Mouse (Mus musculus) liver, embryonic 11.5 days (tissue): ENCODE measurements around the gene Zfp945. TPM values are rescaled to one million over a fixed set of nuclear protein-coding genes. Genes with fewer than 3 reads are reported as not detected.

Source experiments
- ATAC-seq: fragments of 200-750 bp; cut with Nextera tagmentation; replicated peaks from 2 replicates; pipeline ENCODE4 v1.8.0; 2017; ENCODE audit warnings: moderate number of reproducible peaks, mild to moderate bottlenecking, moderate TSS enrichment, moderate library complexity; ENCODE audit not compliant: low FRiP score
- DNase-seq: peaks from one replicate; pipeline ENCODE4 v3.0.0-alpha.2; 2017; ENCODE audit warnings: low spot score
- H3K27ac ChIP-seq: fragments of 300-500 bp; sonication (generic); 2 replicates; pipeline ENCODE4 v1.5.1; 2014; ENCODE audit warnings: mild to moderate bottlenecking, low read depth, low read length, control low read depth
- H3K27me3 ChIP-seq: fragments of 300-500 bp; sonication (generic); replicated peaks from 2 replicates; pipeline ENCODE4 v1.6.1; 2014; ENCODE audit warnings: low read length, mixed read lengths; ENCODE audit not compliant: control insufficient read depth, insufficient read depth
- H3K36me3 ChIP-seq: fragments of 300-500 bp; sonication (generic); 2 replicates; pipeline ENCODE4 v1.6.1; 2014; ENCODE audit warnings: mild to moderate bottlenecking, low read length, moderate library complexity, mixed read lengths; ENCODE audit not compliant: control insufficient read depth, insufficient read depth
- H3K4me1 ChIP-seq: fragments of 300-500 bp; sonication (generic); replicated peaks from 2 replicates; pipeline ENCODE4 v1.6.1; 2014; ENCODE audit warnings: low read length, mixed read lengths; ENCODE audit not compliant: control insufficient read depth, insufficient read depth
- H3K4me2 ChIP-seq: fragments of 300-500 bp; sonication (generic); 2 replicates; pipeline ENCODE4 v1.6.1; 2014; ENCODE audit warnings: mild to moderate bottlenecking, control low read depth, moderate library complexity
- H3K4me3 ChIP-seq: fragments of 300-500 bp; sonication (generic); 2 replicates; pipeline ENCODE4 v1.5.1; 2014; ENCODE audit warnings: low read depth, low read length, control low read depth
- H3K9ac ChIP-seq: fragments of 300-500 bp; sonication (generic); 2 replicates; pipeline ENCODE4 v1.6.1; 2014; ENCODE audit warnings: low read depth, low read length, control low read depth
- H3K9me3 ChIP-seq: fragments of 300-500 bp; sonication (generic); 2 replicates; pipeline ENCODE4 v1.6.1; 2016; ENCODE audit warnings: low read length, inconsistent platforms, mixed read lengths; ENCODE audit not compliant: control insufficient read depth
- WGBS: fragments of 180-500 bp; shearing (Covaris S2); extraction: QIAGEN DNeasy Blood & Tissue Kit; methylation state at CpG from one replicate; pipeline ENCODE4 v1.1.7; 2014; 5-methylcytosine and 5-hydroxymethylcytosine counted together
- polyA plus RNA-seq: library from polyadenylated mRNA; unstranded; fragments of >200 nt; fragmentation: Nextera tagmentation; extraction: Ambion mirVana; gene quantifications from 2 replicates; pipeline ENCODE4 v1.2.1, GENCODE M21; 2014

Gene Zfp945
- polyA plus RNA-seq, 1 experiment from 2014 or later: 7.8 TPM

- Histone ChIP-seq H3K4me2 (peak overlapping the region; percentile 66), H3K27me3 (no peaks in the 10 kb centered on the region), H3K9ac (no peak overlapping the region), H3K4me3 (peak overlapping the region; percentile 70), H3K36me3 (no peaks in the 10 kb centered on the region), H3K4me1 (no peaks in the 10 kb centered on the region), H3K9me3 (no peaks in the 10 kb centered on the region), H3K27ac (no peak overlapping the region)
- WGBS: 74% methylated on average over 3 of the region's 3 CpGs
- DNase-seq (no peak), ATAC-seq (no peak)
Observed at GRCm38 (mm10) chr17:22818199-22818595, 48.7 kb downstream of the Zfp945 start.

- DNase-seq (peak; percentile 70), ATAC-seq (peak; percentile 89)
- peak overlapping the region; percentile 66 for H3K9ac ChIP-seq
- H3K27me3 ChIP-seq: no peaks in the 10 kb centered on the region
- H3K4me2 ChIP-seq: peak overlapping the region; percentile 66
- H3K4me3 ChIP-seq: peak overlapping the region; percentile 70
- H3K9me3 ChIP-seq: no peaks in the 10 kb centered on the region
- WGBS: 2% methylated on average over 28 of the region's 28 CpGs
- no peaks in the 10 kb centered on the region for H3K4me1 ChIP-seq
- no peaks in the 10 kb centered on the region for H3K36me3 ChIP-seq
- no peak overlapping the region; the same call in 1 of the 2 replicates for H3K27ac ChIP-seq
Observed at GRCm38 (mm10) chr17:22817471-22818198, 49.3 kb downstream of the Zfp945 start.

- H3K27me3 ChIP-seq: no peaks in the 10 kb centered on the region
- H3K27ac ChIP-seq: no peak overlapping the region
- DNase-seq: no peak
- no peak overlapping the region for H3K9ac ChIP-seq
- no peak overlapping the region for H3K4me3 ChIP-seq
- no peaks in the 10 kb centered on the region for H3K9me3 ChIP-seq
- no peak overlapping the region for H3K4me2 ChIP-seq
- 65% methylated on average over 2 of the region's 2 CpGs for WGBS
- ATAC-seq: no peak
- no peaks in the 10 kb centered on the region for H3K36me3 ChIP-seq
- no peaks in the 10 kb centered on the region for H3K4me1 ChIP-seq
Observed at GRCm38 (mm10) chr17:22799707-22800106, 67.2 kb downstream of the Zfp945 start.

Other genes starting within 250 kb of the Zfp945 start
- gene Vmn2r113, start 75.8 kb upstream of the Zfp945 start, polyA plus RNA-seq: not detected in 2 replicates
- not detected in 2 replicates for gene Vmn2r-ps130, start 194.0 kb upstream of the Zfp945 start, polyA plus RNA-seq